Mouse (Mus musculus) right cerebral cortex, adult 2 months (tissue): ENCODE results near the gene Tff2.

Experiments
- DNase-seq, 2 experiments: peaks; one replicate each; pipeline ENCODE4 v3.0.0; 2021 to 2022; ENCODE audit warnings: low spot score in 2 of 2

Tff2 gene

DNA sequence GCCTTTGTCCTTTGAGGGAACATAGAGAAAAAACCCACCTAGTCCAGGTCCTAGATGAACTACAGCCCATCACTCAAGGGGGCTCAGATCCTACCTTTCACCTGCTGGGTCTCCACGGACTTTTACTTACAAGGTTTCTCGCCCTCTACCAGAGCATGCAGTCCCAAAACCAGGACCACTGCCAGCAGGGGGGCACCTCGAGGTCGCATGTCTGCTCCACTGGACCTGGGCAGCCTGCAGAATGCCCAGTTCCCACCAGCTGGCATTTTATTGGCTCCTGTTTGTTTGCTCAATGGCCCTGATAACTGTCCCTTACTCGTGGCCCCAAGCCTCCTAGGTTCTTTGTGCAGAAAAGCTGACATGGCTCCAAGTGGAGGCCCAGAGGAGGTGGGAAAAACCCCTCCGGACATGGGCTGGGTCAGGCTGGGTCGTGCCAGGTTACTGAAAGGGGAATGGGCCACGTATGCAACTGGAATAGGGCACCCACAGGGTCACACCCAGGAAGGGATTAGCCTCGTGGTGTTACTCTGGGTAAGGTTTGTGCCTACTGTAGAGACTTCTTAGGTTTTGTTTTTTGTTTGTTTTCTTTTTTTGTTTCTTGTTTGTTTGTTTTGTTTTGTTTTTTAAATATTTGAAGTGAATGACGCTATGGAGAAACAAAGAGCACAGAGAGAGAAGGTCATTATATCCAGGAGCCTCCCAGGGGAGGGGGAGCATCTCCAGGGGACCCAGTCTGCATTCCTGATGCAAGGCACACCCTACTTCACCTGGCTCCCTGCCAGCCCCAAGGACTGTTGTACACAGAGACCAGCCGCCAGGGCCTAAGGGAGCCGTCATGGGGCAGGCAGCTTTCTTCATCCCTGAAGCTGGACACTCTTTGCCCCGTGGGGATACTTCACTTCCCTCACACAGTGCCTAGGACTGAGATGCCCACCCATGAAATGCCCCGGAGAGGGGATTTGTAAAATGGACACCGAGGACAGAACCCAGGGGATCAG lies at the start of gene Tff2:
Tff2 (minus strand) TSS at position 243 of the 998 bp plus-strand sequence.
- no peak for DNase-seq

DNA sequence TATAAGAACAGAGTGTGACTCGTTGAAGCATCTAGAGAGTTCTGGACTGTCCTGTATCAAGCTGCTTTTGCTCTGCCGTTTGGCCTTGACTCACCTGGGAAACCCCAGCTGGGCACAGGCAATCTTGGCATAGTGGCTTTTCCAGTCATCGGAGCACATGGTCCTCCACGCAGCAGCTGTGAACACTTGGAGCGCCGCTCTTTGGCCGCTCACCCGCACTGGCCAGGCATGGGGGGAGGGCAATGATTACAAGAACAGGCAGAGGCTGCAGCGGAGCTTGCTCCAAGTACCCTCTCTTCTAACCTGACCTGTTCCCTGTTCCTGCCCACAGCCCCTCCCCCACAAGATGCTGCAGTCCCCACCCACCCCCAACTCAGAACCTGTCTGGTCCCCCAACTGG lies 49.3 kb upstream of the Tff2 start:
- DNase-seq, result no peak

GRCm38 (mm10) chr17:31192663-31193062 lies 48.6 kb upstream of the Tff2 start:
- DNase-seq, result no peak

DNA sequence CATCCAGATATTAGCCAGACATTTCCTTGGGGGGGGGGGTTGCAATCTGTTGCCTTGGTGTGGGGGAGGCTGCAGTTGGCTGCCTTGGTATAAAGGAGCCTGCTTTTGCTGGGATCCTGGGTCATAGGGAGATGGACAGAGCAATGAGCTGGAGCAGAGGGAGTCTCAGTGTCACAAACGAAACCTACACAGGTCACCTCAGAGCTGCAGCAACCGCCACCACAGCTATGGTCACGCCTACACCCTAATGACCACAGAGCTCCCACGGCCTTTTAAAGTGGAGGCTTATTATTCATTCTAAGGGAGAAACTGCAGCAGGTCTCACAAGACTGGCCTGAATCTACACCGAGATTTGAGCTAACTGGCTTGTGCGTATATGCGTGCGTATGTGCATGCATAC lies 47.7 kb upstream of the Tff2 start:
- no peak for DNase-seq

- peak; percentile 69 to 76 for DNase-seq
Measured at GRCm38 (mm10) chr17:31187370-31187769, 43.3 kb upstream of the Tff2 start.

DNA sequence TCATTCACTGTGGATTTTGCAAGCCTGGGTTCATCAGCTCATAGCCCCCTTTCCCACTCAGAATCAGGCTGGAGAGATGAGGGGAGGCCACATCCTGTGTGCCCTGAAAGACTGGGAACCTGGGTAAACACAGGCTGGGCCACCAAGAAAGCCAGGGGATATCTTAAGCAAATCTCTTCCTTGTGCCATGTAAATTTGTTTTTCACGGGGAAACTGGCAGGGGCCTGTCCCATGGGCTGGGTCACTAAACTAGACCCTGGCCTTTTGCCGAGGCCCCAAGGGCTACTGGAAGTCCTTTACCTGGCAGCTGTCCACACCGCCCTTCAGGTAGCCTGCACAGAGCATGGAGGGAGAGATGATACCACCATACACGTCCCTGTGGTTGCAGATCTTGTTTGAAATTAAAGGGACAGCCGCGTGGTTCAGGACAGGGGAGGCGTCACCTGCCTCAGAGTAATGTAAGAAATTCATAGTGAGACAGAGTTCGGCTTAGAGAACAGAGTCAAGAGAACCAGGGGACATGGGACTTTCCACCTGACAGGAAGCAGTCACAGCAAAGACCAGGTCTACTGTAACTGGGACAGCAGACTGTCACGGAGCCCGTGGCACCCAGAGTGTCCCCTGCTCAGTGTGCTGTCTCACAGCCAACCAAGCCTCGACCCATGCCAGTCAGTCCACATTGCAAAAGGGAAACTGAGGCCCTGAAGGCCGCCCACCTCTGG lies 40.3 kb upstream of the Tff2 start:
- no peak for DNase-seq

DNA sequence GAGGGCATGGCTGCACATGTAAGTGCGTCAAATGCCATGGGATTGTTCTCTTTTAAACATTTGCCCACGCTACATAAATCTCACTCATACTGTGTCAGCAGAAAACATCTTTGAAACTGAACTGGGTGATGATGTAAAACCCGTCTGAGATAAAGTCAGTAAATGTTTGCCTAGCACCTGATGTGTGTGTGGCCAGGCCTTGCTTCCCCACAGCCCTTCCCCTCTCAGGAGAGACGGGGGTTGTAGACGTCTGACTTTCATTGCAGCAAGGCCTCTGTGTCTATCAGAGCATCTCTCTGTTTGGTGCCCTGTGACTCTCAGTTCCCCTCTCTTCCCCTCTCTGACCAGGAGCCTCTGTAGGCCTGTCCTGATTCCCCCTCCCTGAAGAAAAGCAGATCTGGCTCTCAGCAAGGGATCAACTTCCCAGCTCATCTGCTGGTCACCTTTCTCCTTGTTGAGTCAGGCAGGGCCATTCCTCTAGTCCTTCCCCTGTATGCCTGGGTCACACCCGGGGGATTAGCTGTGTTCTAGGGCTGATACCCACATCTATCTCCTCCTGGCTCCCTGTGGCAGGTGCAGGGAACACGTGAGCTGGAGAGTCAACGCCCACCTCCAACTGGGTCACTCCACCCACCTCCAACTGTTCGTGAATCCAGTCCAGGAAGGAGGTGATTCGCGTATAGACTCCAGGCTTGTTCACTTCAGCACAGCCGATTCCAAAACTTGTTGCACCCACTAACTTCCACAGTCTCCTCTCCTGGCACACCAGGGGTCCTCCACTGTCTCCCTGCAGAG lies 39.3 kb upstream of the Tff2 start:
- DNase-seq, result peak; percentile 28 to 37

DNA sequence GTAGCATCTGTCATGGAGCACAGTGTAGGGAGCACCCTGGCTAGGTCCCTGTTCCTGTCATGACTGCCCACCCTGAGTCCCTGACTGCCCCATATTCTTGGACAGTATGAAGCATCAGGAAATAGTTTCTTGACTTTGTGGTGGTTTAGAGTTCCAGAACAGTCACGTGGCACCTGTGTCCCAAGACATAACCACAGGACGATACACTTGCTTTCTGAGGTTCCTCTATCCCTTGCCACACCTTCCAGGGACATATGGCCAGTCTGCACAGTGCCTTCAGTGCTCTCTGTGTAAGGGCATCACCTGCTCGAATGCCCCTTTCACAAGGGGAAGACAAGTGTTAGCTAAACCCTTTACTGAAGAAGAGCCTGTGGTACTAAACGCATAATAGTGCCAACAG lies 37.4 kb upstream of the Tff2 start:
- no peak for DNase-seq

DNA sequence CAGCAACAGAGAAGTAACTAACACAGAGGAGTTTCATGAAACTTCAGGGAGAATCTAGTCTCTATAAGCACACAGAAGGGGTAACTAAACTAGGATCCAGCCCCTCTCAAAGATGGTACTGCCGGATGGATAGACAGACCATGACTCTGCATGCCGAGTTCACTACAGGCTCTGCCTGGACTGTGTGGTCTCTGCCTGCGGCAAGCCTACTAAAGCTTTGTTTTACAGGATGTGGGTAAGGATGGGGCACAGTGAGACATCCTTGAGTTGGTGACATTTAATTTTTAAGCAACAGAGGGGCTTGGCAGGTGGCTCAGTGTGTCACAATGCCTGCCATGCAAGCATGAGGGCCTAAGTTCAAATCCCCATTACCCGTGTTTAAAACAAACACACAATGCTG lies 32.2 kb upstream of the Tff2 start:
- DNase-seq, result no peak

DNA sequence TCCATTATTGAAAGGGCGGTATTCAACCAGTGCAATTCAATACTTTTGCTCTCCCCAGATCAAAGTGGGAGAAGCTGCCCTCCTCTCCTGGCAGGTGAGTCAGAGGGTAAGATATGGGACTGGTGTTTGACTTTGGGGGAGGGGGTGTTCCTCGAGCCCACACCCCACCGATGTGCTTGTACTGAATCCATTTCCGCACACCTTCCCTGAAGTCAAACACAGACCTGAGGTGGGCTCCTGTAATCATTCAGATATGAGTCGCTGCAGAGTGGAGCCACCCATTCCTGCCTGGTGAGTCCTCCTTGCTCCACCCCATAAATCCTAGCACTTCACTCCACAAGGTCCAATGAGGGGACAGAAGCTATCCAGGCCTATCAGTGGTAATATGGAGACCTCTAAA lies 25.7 kb upstream of the Tff2 start:
- no peak for DNase-seq

- DNase-seq, result no peak
Measured at GRCm38 (mm10) chr17:31165127-31165526, 21.0 kb upstream of the Tff2 start, which contains the start of gene Tff1. Gene Tff1 (minus strand): TSS chr17:31165277.

DNA sequence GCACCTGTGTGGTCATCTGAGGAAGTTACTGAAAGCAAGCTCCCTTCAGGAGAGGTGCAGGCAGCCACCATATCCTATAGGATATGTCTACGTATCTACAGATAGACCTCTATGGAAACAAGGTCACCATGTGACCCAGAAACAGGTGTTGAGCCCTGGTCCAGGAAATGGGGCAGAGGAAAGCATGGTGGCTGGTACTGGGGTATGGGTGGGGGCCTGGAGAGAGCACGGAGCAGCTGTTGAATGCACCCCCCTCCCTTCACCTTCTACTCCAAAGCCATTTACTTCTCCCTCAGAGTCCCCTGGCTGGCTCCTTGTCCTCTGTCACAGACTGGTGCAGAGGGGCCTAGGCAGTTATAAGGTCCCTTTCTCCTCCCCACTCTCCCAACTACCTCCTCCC lies 19.7 kb upstream of the Tff2 start:
- no peak for DNase-seq

GRCm38 (mm10) chr17:31162607-31163006 lies 18.5 kb upstream of the Tff2 start:
- DNase-seq, result no peak

DNA sequence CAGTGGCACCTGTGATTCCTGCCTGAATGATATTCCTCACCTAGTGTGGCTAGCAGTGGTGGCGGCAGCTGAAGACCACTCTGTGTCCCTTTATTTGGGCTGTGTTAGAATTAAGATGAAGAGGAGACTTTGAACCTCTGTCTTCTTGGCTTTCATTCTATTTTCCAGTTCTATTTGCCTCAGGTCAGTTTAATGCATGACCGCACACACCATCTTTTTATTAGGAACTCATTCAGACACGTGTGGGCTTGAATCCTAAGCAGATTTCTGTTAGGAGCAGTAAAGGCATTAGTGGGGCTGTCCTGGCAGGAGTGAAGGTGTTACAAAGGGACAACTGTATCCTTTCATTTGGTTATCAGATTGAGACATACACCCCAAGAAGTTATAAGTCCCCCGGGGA lies 16.2 kb upstream of the Tff2 start:
- DNase-seq, result no peak

- no peak for DNase-seq
Measured at GRCm38 (mm10) chr17:31157921-31158320, 13.8 kb upstream of the Tff2 start.

DNA sequence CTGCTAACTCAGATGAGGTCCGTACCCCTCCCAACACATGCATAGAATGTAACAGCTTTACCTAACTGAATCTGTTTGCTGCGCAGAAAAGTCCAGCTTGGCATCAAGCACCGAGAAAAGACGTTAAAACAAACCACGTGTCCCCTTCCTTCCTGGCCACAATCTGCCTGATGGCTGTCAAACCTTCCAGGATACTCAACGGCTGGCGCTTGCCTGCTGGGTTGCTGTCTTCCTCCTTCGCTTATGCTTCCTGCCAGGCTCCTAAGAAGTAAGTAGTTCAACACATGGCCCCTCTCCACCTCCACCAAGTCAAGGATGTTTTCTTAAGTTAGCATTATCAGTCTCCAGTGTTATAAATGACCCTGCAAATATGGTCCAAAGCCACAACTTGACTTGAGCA lies 9.7 kb upstream of the Tff2 start:
- DNase-seq, result no peak

- DNase-seq, result no peak
Measured at GRCm38 (mm10) chr17:31152966-31153499, 9.0 kb upstream of the Tff2 start.

DNA sequence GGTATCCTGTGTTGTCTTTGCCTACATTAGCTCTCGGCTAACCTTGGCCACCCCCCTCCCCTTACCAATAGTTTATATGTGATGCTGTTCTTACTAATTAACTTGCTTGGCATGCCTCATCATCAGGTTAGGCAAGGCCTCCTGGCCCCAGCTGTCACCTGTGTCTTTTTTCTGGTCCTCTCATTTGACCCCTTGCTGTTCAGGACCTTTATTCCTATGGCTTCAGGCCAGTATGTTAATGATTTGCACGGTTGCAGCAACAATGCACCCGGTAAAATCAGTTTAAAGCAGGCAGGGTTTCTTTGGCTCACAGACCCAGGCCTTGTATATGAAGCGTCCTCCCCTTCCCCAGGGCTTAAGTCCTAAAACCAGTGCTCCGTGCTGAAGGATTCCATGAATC lies 8.4 kb upstream of the Tff2 start:
- no peak for DNase-seq

GRCm38 (mm10) chr17:31145998-31146397 lies 1.9 kb upstream of the Tff2 start:
- DNase-seq, result no peak

- no peak for DNase-seq
Measured at GRCm38 (mm10) chr17:31142116-31142515, 2.0 kb downstream of the Tff2 start.

GRCm38 (mm10) chr17:31138398-31138797 lies 5.7 kb downstream of the Tff2 start:
- DNase-seq, result peak; percentile 30 to 73

DNA sequence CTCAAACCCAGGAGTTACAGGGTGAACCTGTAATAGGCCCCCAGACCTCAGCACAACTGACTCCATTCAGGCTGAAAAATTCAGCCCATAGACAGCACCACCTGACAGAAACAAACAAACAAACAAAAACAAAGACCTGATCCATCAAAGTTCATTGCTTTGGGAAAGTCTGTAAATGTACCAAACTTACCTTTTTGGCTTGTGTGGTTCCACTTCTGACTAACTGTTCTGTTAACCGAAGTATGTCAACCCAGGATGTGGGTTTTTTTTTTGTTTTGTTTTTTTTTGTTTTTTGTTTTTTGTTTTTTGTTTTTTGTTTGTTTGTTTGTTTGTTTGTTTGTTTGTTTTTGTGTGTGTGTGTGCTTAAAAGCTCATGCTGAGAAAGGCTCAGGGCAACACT lies 7.3 kb downstream of the Tff2 start:
- no peak for DNase-seq
